8 mouse cellular contexts compared by ENCODE assay signal in genomic region chr15:87544401-87545129, GRCm38 (mm10). TPM values are rescaled to one million over a fixed set of nuclear protein-coding genes. Genes with fewer than 3 reads are reported as not detected.
DNase-seq lines count a peak whose midpoint lies in the region; ATAC-seq lines count a peak whose summit lies in the region.

No protein-coding gene starts in this region.

- no peaks in the 10 kb centered on the region; a peak in 1 of 4 replicates for H3K4me1 ChIP-seq in heart, embryonic 14.5 days (ENCODE audit: control insufficient read depth in 2 of 2, insufficient read depth in 2 of 2, low read length in 2 of 2)
- H3K4me1 ChIP-seq in limb, embryonic 12.5 days (replicated peaks), result peaks cover 3% of the 10 kb centered on the region
- peaks cover 44% of the 10 kb centered on the region for H3K4me1 ChIP-seq in neural tube, embryonic 12.5 days

- H3K9ac ChIP-seq in heart, embryonic 14.5 days (ENCODE audit: low read length), result peak overlapping the region; percentile 41; the same call in 1 of the 2 replicates
- peak overlapping the region; percentile 51 for H3K9ac ChIP-seq in limb, embryonic 12.5 days (replicated peaks)
- H3K9ac ChIP-seq in neural tube, embryonic 12.5 days, result peak overlapping the region; percentile 90

- H3K4me2 ChIP-seq in heart, embryonic 14.5 days (ENCODE audit: low read length), result peak overlapping the region; percentile 87
- peak overlapping the region; percentile 95 for H3K4me2 ChIP-seq in limb, embryonic 12.5 days
- H3K4me2 ChIP-seq in neural tube, embryonic 12.5 days (replicated peaks), result peak overlapping the region; percentile 83

- H3K36me3 ChIP-seq in heart, embryonic 14.5 days (ENCODE audit: control insufficient read depth, insufficient read depth, low read length), result no peaks in the 10 kb centered on the region
- no peaks in the 10 kb centered on the region for H3K36me3 ChIP-seq in limb, embryonic 12.5 days
- no peaks in the 10 kb centered on the region for H3K36me3 ChIP-seq in neural tube, embryonic 12.5 days

- peaks cover 91% of the 10 kb centered on the region for H3K27me3 ChIP-seq in heart, embryonic 14.5 days (ENCODE audit: control insufficient read depth, insufficient read depth, low read length)
- H3K27me3 ChIP-seq in limb, embryonic 12.5 days, result peaks cover 95% of the 10 kb centered on the region
- peaks cover 24% of the 10 kb centered on the region for H3K27me3 ChIP-seq in neural tube, embryonic 12.5 days (replicated peaks)

- peak; percentile 36; the same call in 1 of the 2 replicates for ATAC-seq in heart, embryonic 14.5 days (ENCODE audit: insufficient number of reproducible peaks, insufficient read depth, low FRiP score, low read depth)
- ATAC-seq in limb, embryonic 12.5 days (ENCODE audit: insufficient number of reproducible peaks, insufficient read depth, low FRiP score, low TSS enrichment, low read depth), result peak; percentile 61; the same call in 1 of the 2 replicates
- peak; percentile 64 for ATAC-seq in neural tube, embryonic 12.5 days (ENCODE audit: low FRiP score, low read depth)

- H3K4me3 ChIP-seq in heart, embryonic 14.5 days (ENCODE audit: control insufficient read depth in 1 of 2, insufficient read depth in 1 of 2, low read depth in 1 of 2, low read length in 2 of 2), result peak overlapping the region; percentile 30 to 46
- peak overlapping the region; percentile 51 for H3K4me3 ChIP-seq in limb, embryonic 12.5 days (replicated peaks)
- H3K4me3 ChIP-seq in neural tube, embryonic 12.5 days, result peak overlapping the region; percentile 68

- no peaks in the 10 kb centered on the region for H3K9me3 ChIP-seq in heart, embryonic 14.5 days (ENCODE audit: control insufficient read depth, low read length)
- no peaks in the 10 kb centered on the region for H3K9me3 ChIP-seq in limb, embryonic 12.5 days
- no peaks in the 10 kb centered on the region for H3K9me3 ChIP-seq in neural tube, embryonic 12.5 days

- peak; percentile 9 to 38 for DNase-seq in adrenal gland, adult (ENCODE audit: inconsistent age in 2 of 2, low spot score in 1 of 2)
- no peak for DNase-seq in adrenal gland, postnatal 4 days (ENCODE audit: low spot score in 2 of 2)
- peak; percentile 35 to 38 for DNase-seq in urinary bladder, adult 18-20 months (ENCODE audit: low spot score in 2 of 2)
- DNase-seq in urinary bladder, postnatal 10 days (ENCODE audit: low spot score), result no peak
- DNase-seq in B cell, adult 2 months, result no peak

- no peak overlapping the region for H3K27ac ChIP-seq in heart, embryonic 14.5 days (replicated peaks in 1 of 2; ENCODE audit: control insufficient read depth in 1 of 2, insufficient read depth in 1 of 2, low read depth in 2 of 2, low read length in 2 of 2)
- no peak overlapping the region for H3K27ac ChIP-seq in limb, embryonic 12.5 days
- H3K27ac ChIP-seq in neural tube, embryonic 12.5 days, result peak overlapping the region; percentile 10; the same call in 1 of the 2 replicates

- WGBS in heart, embryonic 14.5 days, result under 1% methylated on average over 80 of the region's 84 CpGs
- WGBS in limb, embryonic 12.5 days, result under 1% methylated on average over 80 of the region's 84 CpGs
- under 1% methylated on average over 83 of the region's 84 CpGs for WGBS in neural tube, embryonic 12.5 days

RNA-seq across cellular contexts. Expression of gene Fam19a5, which starts 0.5 kb away (rescaled TPM):
- total RNA-seq in adrenal gland, postnatal 4 days (2021), result 10 to 100 TPM; 11.3 to 11.6 TPM
- polyA plus RNA-seq in heart, embryonic 14.5 days (2014; fragmentation: Nextera tagmentation; extraction: Ambion mirVana), result 0.32 and 0.57 TPM in 2 replicates
- 2.6 and 3.5 TPM in 2 replicates for polyA plus RNA-seq in limb, embryonic 12.5 days (2016; fragmentation: Nextera tagmentation; extraction: Ambion mirVana)
- polyA plus RNA-seq in neural tube, embryonic 12.5 days (2016; fragmentation: Nextera tagmentation; extraction: Ambion mirVana), result 13.6 and 14.7 TPM in 2 replicates

Comparison
In these comparisons a context has a peak if more than half of its experiments do, and no peak if none do; other contexts are left out.
1. DNase-seq: peak in adrenal gland, adult (2 of 2) and urinary bladder, adult 18-20 months (2 of 2); none in adrenal gland, postnatal 4 days (0 of 2), urinary bladder, postnatal 10 days (single experiment) and B cell, adult 2 months (0 of 2).
2. Peak in every context shown above with its lines, with median percentiles within 50 percentile points of each other: ATAC-seq, H3K4me2 ChIP-seq, H3K4me3 ChIP-seq and H3K9ac ChIP-seq.